Mouse (Mus musculus) liver, adult 2 months (tissue): ENCODE results near the gene Runx1. TPM values are rescaled to one million over a fixed set of nuclear protein-coding genes. Genes with fewer than 3 reads are reported as not detected.

Experiments
- DNase-seq: peaks from one replicate; pipeline ENCODE4 v3.0.0-alpha.2; 2011; ENCODE audit warnings: low read depth, low spot score; ENCODE audit errors: extremely low read depth
- H3K27ac ChIP-seq: fragments of 200-500 bp; replicated peaks from 2 replicates; pipeline ENCODE4 v1.5.1; 2012; ENCODE audit warnings: low read depth, mild to moderate bottlenecking, control low read depth, inconsistent platforms, low read length; ENCODE audit not compliant: insufficient read depth
- H3K27me3 ChIP-seq: fragments of 200-500 bp; 2 replicates; pipeline ENCODE4 v1.6.1; 2012; ENCODE audit warnings: mild to moderate bottlenecking, moderate library complexity, low read length, inconsistent platforms; ENCODE audit not compliant: control insufficient read depth, insufficient read depth
- H3K36me3 ChIP-seq: fragments of 200-500 bp; 2 replicates; pipeline ENCODE4 v1.6.1; 2012; ENCODE audit warnings: low read length, inconsistent platforms; ENCODE audit not compliant: control insufficient read depth, insufficient read depth
- H3K4me1 ChIP-seq: fragments of 200-500 bp; 2 replicates; pipeline ENCODE4 v1.6.1; 2011; ENCODE audit warnings: low read length; ENCODE audit not compliant: control insufficient read depth, insufficient read depth
- H3K4me3 ChIP-seq: fragments of 200-500 bp; 2 replicates; pipeline ENCODE4 v1.5.1; 2011; ENCODE audit warnings: low read depth, mild to moderate bottlenecking, control low read depth, low read length, moderate library complexity; ENCODE audit not compliant: insufficient read depth
- H3K79me2 ChIP-seq: fragments of 200-500 bp; 2 replicates; pipeline ENCODE4 v1.6.1; 2012; ENCODE audit warnings: inconsistent platforms, mild to moderate bottlenecking, low read length, moderate library complexity; ENCODE audit not compliant: control insufficient read depth, insufficient read depth
- H3K9ac ChIP-seq: fragments of 200-500 bp; 2 replicates; pipeline ENCODE4 v1.6.1; 2012; ENCODE audit warnings: low read depth, mild to moderate bottlenecking, control low read depth, inconsistent platforms, low read length
- CTCF ChIP-seq: fragments of 200-500 bp; IDR thresholded peaks from 2 replicates; pipeline ENCODE4 v1.5.1; 2011; ENCODE audit warnings: low read depth, low read length, control low read depth
- POLR2A ChIP-seq: fragments of 200-500 bp; IDR thresholded peaks from 2 replicates; pipeline ENCODE4 v1.6.1; 2011; ENCODE audit warnings: low read length, control low read depth; ENCODE audit not compliant: insufficient read depth; ENCODE audit errors: extremely low read depth
- WGBS: fragments of 180-500 bp; shearing (Covaris S2); methylation state at CpG from one replicate; pipeline ENCODE4 v1.1.7; 2018; 5-methylcytosine and 5-hydroxymethylcytosine counted together
- polyA plus RNA-seq: library from polyadenylated mRNA; depleted of rRNA; stranded (reverse); fragments of >200 nt; gene quantifications from 2 replicates; pipeline ENCODE4 v1.2.3, GENCODE M21; 2012
- total RNA-seq: library from RNA; depleted of rRNA; stranded (reverse); fragments of >200 nt; gene quantifications from 2 replicates; pipeline ENCODE4 v1.2.3, GENCODE M21; 2014

Runx1 gene
- total and polyA plus RNA-seq, 2 experiments = 0.55 to 0.74 TPM

DNA sequence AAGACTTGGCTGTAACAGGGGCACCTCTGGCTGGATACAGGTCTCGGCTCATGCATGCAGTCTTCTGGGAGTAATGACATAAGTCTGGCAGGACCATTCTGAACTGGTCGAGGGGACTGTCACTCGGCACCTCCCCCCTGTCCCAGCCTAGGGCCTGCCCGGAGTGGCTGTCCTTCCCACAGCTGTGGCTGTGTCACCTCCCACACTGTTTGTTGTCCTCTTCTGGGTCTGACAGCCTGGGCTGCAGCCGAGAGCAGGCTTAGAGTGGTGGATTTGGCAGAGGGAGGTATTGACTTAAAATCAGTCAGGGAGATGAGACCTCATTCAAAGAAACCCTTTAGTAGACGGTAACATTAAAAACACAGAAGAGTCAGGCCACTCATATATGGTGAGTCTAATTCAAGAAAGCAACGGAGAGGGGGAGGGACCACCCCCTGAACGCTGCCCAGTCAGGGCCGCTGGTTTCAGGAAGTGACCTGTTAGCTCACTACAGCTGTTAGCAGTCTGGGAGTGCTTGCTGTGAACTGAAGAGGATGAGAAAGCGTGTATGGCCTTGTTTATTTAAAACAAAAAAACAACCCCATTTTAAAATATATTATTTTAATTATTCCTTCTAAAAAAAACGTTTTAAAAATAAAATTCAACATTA, 193.7 kb downstream of the Runx1 start:
- TF ChIP-seq CTCF (no peak), POLR2A (no peak)

DNA sequence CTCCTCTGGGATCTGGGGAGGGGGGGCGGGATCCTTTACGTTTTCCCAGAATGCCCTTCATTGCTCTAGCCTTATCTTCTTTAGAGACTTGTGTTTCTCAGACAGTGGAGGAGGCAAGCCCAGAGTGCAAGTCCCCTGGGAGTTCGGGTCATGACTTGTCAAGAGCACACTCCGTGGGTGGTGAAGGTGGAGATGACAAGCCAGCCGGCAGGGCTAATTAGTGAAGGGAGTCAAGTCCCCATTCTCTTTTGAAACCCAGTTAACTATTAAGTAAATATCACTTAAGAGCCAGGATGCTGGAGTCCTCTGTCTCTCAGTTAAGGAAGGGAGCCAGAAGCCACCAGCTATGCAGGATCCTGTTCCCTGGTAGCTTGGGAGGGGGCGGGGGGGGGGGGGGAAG, 194.3 kb downstream of the Runx1 start:
- Histone ChIP-seq H3K36me3 (no peaks in the 10 kb centered on the region), H3K4me1 (peaks cover 7% of the 10 kb centered on the region), H3K27me3 (no peaks in the 10 kb centered on the region), H3K9ac (no peak overlapping the region), H3K27ac (no peak overlapping the region), H3K4me3 (no peak overlapping the region), H3K79me2 (no peaks in the 10 kb centered on the region)
- peak; percentile 18 for DNase-seq
- TF ChIP-seq POLR2A (no peak), CTCF (no peak)
- WGBS = 19% methylated on average over 6 of the region's 6 CpGs

More for the DNA sequence above, 193.7 kb downstream of the Runx1 start:
- Histone ChIP-seq H3K79me2 (no peaks in the 10 kb centered on the region), H3K4me1 (peaks cover 7% of the 10 kb centered on the region), H3K27ac (no peak overlapping the region), H3K27me3 (no peaks in the 10 kb centered on the region), H3K4me3 (no peak overlapping the region), H3K36me3 (no peaks in the 10 kb centered on the region), H3K9ac (peak overlapping the region; percentile 7; the same call in 1 of the 2 replicates)
- WGBS = 12% methylated on average over 11 of the region's 11 CpGs
- DNase-seq = peak; percentile 45

DNA sequence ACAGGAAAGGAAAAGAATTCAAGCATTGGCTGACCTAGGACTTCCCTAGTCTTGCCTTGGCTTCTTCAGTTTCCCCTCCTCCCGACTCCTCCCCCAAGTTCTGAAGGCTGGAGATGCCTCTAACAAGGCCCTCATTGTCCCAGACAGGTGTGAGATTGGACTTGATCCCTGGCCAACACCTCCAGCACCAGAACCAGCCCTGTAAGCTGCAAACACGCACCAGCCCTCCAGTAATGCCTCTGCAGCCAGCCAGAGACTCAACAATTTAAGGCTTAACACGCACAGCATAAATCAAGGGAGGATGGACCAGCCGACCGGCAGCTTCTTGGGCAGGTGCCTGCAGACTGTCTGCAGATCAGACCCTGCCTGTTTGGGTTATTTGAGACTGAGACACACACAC, 195.0 kb downstream of the Runx1 start:
- H3K27me3 ChIP-seq = no peaks in the 10 kb centered on the region
- DNase-seq = no peak
- H3K79me2 ChIP-seq = no peaks in the 10 kb centered on the region
- H3K4me3 ChIP-seq = no peak overlapping the region
- H3K27ac ChIP-seq = no peak overlapping the region
- H3K4me1 ChIP-seq = peaks cover 5% of the 10 kb centered on the region
- 75% methylated on average over 5 of the region's 5 CpGs for WGBS
- TF ChIP-seq CTCF (no peak), POLR2A (no peak)
- H3K9ac ChIP-seq = no peak overlapping the region
- H3K36me3 ChIP-seq = no peaks in the 10 kb centered on the region

GRCm38 (mm10) chr16:92629829-92630228, 196.1 kb downstream of the Runx1 start:
- no peaks in the 10 kb centered on the region for H3K36me3 ChIP-seq
- no peak overlapping the region for H3K4me3 ChIP-seq
- no peaks in the 10 kb centered on the region for H3K27me3 ChIP-seq
- no peak for DNase-seq
- TF ChIP-seq POLR2A = no peak
- no peak for TF ChIP-seq CTCF
- no peaks in the 10 kb centered on the region for H3K79me2 ChIP-seq
- H3K4me1 ChIP-seq = peaks cover 5% of the 10 kb centered on the region
- 98% methylated on average over 7 of the region's 7 CpGs for whole genome bisulfite sequencing
- H3K27ac ChIP-seq = no peak overlapping the region
- H3K9ac ChIP-seq = no peak overlapping the region

DNA sequence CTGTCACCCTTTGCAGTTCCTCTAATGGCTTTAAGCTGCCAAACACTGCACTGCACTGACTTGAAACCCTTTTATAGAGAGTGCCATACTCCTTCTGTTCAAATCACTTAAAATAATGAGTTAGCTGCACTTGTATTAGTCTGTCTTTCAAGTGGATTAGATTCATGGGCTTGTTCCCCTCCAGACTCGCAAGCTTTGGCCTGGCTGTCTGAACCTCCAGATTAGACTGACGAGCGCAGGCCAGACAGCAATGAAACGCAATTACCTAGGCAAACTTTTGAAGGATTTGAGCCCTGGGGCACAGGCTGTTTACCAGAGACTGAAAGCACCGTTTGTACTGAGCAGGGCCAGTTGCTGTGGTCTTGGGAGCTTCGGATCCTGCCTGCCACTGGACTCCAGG, 198.7 kb downstream of the Runx1 start:
- 52% methylated on average over 6 of the region's 6 CpGs for WGBS
- Histone ChIP-seq H3K4me1 (peaks cover 5% of the 10 kb centered on the region), H3K4me3 (no peak overlapping the region), H3K36me3 (no peaks in the 10 kb centered on the region), H3K27ac (no peak overlapping the region), H3K79me2 (no peaks in the 10 kb centered on the region), H3K27me3 (no peaks in the 10 kb centered on the region), H3K9ac (no peak overlapping the region)
- TF ChIP-seq POLR2A = no peak
- TF ChIP-seq CTCF = no peak
- DNase-seq = no peak

GRCm38 (mm10) chr16:92623953-92624352, 202.0 kb downstream of the Runx1 start:
- Histone ChIP-seq H3K79me2 (no peaks in the 10 kb centered on the region), H3K4me1 (peaks cover 3% of the 10 kb centered on the region; the same call in 1 of the 2 replicates), H3K4me3 (no peak overlapping the region), H3K9ac (no peak overlapping the region), H3K27me3 (no peaks in the 10 kb centered on the region), H3K27ac (no peak overlapping the region), H3K36me3 (no peaks in the 10 kb centered on the region)
- WGBS = 85% methylated on average over 11 of the region's 11 CpGs
- no peak for TF ChIP-seq POLR2A
- no peak for TF ChIP-seq CTCF
- no peak for DNase-seq
